17 mouse cellular contexts compared by ENCODE assay signal in the genomic region with DNA sequence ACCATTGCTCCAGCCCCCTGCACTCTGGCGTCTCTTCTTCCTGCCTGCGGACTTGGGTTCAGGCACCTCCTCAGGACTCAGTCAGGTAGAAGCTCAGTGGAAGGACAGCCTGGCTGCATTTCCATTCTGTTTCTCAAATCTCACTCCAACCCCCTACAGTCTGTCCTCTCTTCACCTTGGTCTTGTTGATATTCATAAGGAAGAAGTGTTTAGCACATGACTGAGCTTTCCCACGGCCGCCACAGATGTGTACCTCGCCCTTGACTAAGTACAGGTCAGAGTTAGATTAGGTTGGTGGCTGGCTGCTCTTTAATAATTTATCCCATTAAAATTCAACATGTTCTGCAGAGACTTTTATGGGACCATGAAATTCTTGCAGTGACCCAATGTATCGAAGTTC.
DNase-seq lines count a peak whose midpoint lies in the region; ATAC-seq and TF ChIP-seq lines count a peak whose summit lies in the region.
"Had no signal": no experiment of that assay in that cellular context is flagged by ENCODE, and none has a peak within 500 bp of the region (broad histone marks: within the 10 kb centered on the region; RNA-seq: fewer than 3 reads in every experiment).

No protein-coding gene starts in this region.

- H3K4me2 ChIP-seq in forebrain, embryonic 13.5 days: no peak overlapping the region
- H3K4me2 ChIP-seq: embryonic facial prominence, embryonic 12.5 days; heart, embryonic 12.5 days; hindbrain, embryonic 15.5 days had no signal

- no peak overlapping the region for H3K27ac ChIP-seq in heart, adult 2 months
- H3K27ac ChIP-seq in forebrain, embryonic 13.5 days: no peak overlapping the region
- H3K27ac ChIP-seq: embryonic facial prominence, embryonic 12.5 days; hindbrain, embryonic 10.5 days; hindbrain, embryonic 15.5 days had no signal

- intact Hi-C loops in heart, adult 2 months (cut with DNase I): no loop called here

- no peaks in the 10 kb centered on the region for H3K27me3 ChIP-seq in heart, adult 2 months (ENCODE audit: control insufficient read depth, insufficient read depth, low read length)
- no peaks in the 10 kb centered on the region for H3K27me3 ChIP-seq in forebrain, embryonic 13.5 days
- H3K27me3 ChIP-seq: embryonic facial prominence, embryonic 12.5 days; heart, embryonic 12.5 days; hindbrain, embryonic 15.5 days had no signal

- no peak for TF ChIP-seq POLR2A in heart, adult 2 months (IDR thresholded peaks at IDR 0.05; ENCODE audit: insufficient read depth, low read depth, low read length)

- H3K4me1 ChIP-seq in heart, adult 2 months (ENCODE audit: control insufficient read depth, insufficient read depth, low read length): no peaks in the 10 kb centered on the region
- no peaks in the 10 kb centered on the region for H3K4me1 ChIP-seq in forebrain, embryonic 13.5 days
- H3K4me1 ChIP-seq: embryonic facial prominence, embryonic 12.5 days; heart, embryonic 12.5 days; hindbrain, embryonic 10.5 days; hindbrain, embryonic 15.5 days had no signal

- H3K9ac ChIP-seq in heart, adult 2 months (ENCODE audit: low read depth, low read length): no peak overlapping the region
- no peak overlapping the region for H3K9ac ChIP-seq in forebrain, embryonic 13.5 days
- H3K9ac ChIP-seq: embryonic facial prominence, embryonic 12.5 days; forebrain, postnatal 0 days; heart, embryonic 12.5 days; hindbrain, embryonic 15.5 days had no signal

- no peak overlapping the region for H3K4me3 ChIP-seq in heart, adult 2 months
- H3K4me3 ChIP-seq in forebrain, embryonic 13.5 days: no peak overlapping the region
- H3K4me3 ChIP-seq: embryonic facial prominence, embryonic 12.5 days; heart, embryonic 12.5 days; hindbrain, embryonic 10.5 days; hindbrain, embryonic 15.5 days had no signal

- no peaks in the 10 kb centered on the region for H3K36me3 ChIP-seq in heart, adult 2 months (ENCODE audit: control insufficient read depth, insufficient read depth, low read length)
- H3K36me3 ChIP-seq in forebrain, embryonic 13.5 days (ENCODE audit: poor library complexity, severe bottlenecking): no peaks in the 10 kb centered on the region
- H3K36me3 ChIP-seq: embryonic facial prominence, embryonic 12.5 days; heart, embryonic 12.5 days; hindbrain, embryonic 10.5 days; hindbrain, embryonic 15.5 days had no signal

- 81% methylated on average over 6 of the region's 6 CpGs for WGBS in heart, adult 2 months
- 89% methylated on average over 6 of the region's 6 CpGs for WGBS in forebrain, embryonic 13.5 days

- DNase-seq in kidney, adult 18-20 months: peak; percentile 38
- DNase-seq in kidney, adult 9 months: peak; percentile 63
- DNase-seq in kidney, postnatal 10 days: peak; percentile 49
- peak; percentile 32 to 56 for DNase-seq in kidney, postnatal 4 days
- no peak for DNase-seq in heart, adult 2 months
- DNase-seq in thymus, postnatal 4 days: no peak
- DNase-seq: adrenal gland, postnatal 10 days; cerebellum, adult 11-12 months; cerebellum, adult 9-10 months; cerebellum, postnatal 25 days; forebrain, postnatal 0 days; gastrocnemius, postnatal 14 days had no signal

- no peaks in the 10 kb centered on the region for H3K79me2 ChIP-seq in heart, adult 2 months (replicated peaks; ENCODE audit: control insufficient read depth, insufficient read depth, low read length)

- TF ChIP-seq CTCF in heart, adult 2 months (IDR thresholded peaks at IDR 0.05): no peak

- no peak for ATAC-seq in forebrain, embryonic 13.5 days
- ATAC-seq: forebrain, postnatal 0 days had no signal

- no peak for TF ChIP-seq EP300 in heart, adult 2 months (IDR thresholded peaks at IDR 0.05; ENCODE audit: insufficient read depth, low read depth, low read length)

- H3K9me3 ChIP-seq in forebrain, embryonic 13.5 days (replicated peaks): no peaks in the 10 kb centered on the region
- H3K9me3 ChIP-seq: embryonic facial prominence, embryonic 12.5 days; heart, embryonic 12.5 days; hindbrain, embryonic 10.5 days; hindbrain, embryonic 15.5 days had no signal

Comparison
In these comparisons a context has a peak if more than half of its experiments do, and no peak if none do; other contexts are left out.
1. DNase-seq: peak in kidney, adult 18-20 months (single experiment), kidney, adult 9 months (single experiment), kidney, postnatal 10 days (single experiment) and kidney, postnatal 4 days (2 of 2); none in heart, adult 2 months (0 of 2) and thymus, postnatal 4 days (single experiment).